Mouse (Mus musculus) Patski (cell line): ENCODE measurements around the gene Ppp4r1. TPM values are rescaled to one million over a fixed set of nuclear protein-coding genes. Genes with fewer than 3 reads are reported as not detected.

Experiments used
- ATAC-seq: fragments of 100-300 bp; one replicate; pipeline ENCODE4 v1.8.0; 2021
- CTCF ChIA-PET: fragments of 350-600 bp; sonication (Branson Sonifier 250); formaldehyde crosslinking; loops from one replicate; lab custom pipeline; 2022; ENCODE audit warnings: inconsistent platforms; lab: Charles Lee
- POLR2A ChIA-PET: fragments of 350-600 bp; sonication (Branson Sonifier 250); formaldehyde crosslinking; loops from one replicate; lab custom pipeline; 2022; ENCODE audit warnings: antibody characterized with exemption, inconsistent platforms; lab: Charles Lee
- DNase-seq: peaks from one replicate; pipeline ENCODE4 v3.0.0-alpha.2; 2011; ENCODE audit warnings: low read depth, low spot score
- H3K27me3 ChIP-seq: fragments of 371-371 bp; one replicate; pipeline ENCODE4 v1.5.1; 2021
- CTCF ChIP-seq: fragments of 100-300 bp; IDR thresholded peaks from one replicate; pipeline ENCODE4 v1.5.1; 2021
- in situ Hi-C: fragments of 300-500 bp; cut with MboI; formaldehyde crosslinking; loops from 3 replicates; pipeline ENCODE4 v1.11.1; 2018; ENCODE audit warnings: low pct_unique_long_range_greater_than_20kb, mixed read lengths
- polyA plus RNA-seq: library from polyadenylated mRNA; unstranded; gene quantifications from one replicate; pipeline ENCODE4 v1.2.3, GENCODE M21; 2021

Gene Ppp4r1
- polyA plus RNA-seq, 1 experiment from 2014 or later: 82.3 TPM

DNA sequence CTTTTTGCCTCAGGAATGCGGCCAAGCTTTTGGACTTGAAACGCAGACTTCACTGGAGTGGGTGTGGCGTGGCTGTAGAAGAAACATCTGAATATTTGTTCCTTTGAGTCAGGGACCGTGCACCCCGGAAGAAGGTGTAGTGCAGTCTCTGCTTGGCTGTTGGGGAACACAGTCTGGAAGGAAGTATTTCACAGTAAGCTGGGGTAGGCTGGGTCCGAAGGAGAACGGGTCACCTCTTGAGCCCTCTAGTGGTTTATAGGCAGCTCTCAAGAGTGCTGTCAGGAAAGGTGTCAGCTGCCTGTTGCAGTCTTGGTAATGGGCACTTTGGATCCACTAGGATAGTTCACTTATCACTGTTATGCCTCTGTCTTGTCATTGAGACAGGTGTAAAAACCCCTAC is 3.9 kb downstream of the Ppp4r1 start:
- no peak for DNase-seq

DNA sequence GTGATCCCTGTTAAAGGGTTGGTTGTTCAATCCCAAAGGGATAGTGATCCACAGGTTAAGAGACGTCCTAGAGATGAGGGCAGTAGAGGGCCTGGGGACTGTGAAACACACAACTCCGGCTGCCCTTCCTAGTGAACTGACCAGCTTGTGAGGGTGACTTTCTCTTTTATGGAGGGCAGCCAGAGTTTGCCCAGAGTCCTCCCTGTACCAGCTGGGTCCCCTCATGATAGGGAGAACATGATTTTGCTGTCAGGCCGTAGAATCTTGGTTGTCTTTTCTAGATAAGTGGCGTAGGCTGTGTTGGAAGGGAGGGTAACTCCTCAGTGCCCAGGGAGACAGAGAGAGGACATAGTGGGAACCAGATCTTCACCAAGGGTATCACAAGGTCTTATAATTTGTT is 4.9 kb downstream of the Ppp4r1 start:
- H3K27me3 ChIP-seq: no peaks in the 10 kb centered on the region
- in situ Hi-C loops: no loop called here
- TF ChIP-seq CTCF: no peak
- ATAC-seq: no peak
- CTCF ChIA-PET: no interaction called here
- POLR2A ChIA-PET: no interaction called here
- no peak for DNase-seq

More for the DNA sequence above, 3.9 kb downstream of the Ppp4r1 start:
- ChIA-PET CTCF (no interaction called here), POLR2A (no interaction called here)
- no peak for ATAC-seq
- TF ChIP-seq CTCF: peak; percentile 23
- no peaks in the 10 kb centered on the region for H3K27me3 ChIP-seq
- in situ Hi-C loops: no loop called here

GRCm38 (mm10) chr17:65788542-65789291 is 6.3 kb downstream of the Ppp4r1 start:
- DNase-seq: no peak
- H3K27me3 ChIP-seq: no peaks in the 10 kb centered on the region
- TF ChIP-seq CTCF: no peak
- in situ Hi-C loops: no loop called here
- no peak for ATAC-seq
- ChIA-PET POLR2A (no interaction called here), CTCF (interaction anchor here (1.4 to 1.6 kb wide), 2 partner anchors 34 to 50 kb away, joined by 4 read pairs; no protein-coding TSS in a partner anchor)

DNA sequence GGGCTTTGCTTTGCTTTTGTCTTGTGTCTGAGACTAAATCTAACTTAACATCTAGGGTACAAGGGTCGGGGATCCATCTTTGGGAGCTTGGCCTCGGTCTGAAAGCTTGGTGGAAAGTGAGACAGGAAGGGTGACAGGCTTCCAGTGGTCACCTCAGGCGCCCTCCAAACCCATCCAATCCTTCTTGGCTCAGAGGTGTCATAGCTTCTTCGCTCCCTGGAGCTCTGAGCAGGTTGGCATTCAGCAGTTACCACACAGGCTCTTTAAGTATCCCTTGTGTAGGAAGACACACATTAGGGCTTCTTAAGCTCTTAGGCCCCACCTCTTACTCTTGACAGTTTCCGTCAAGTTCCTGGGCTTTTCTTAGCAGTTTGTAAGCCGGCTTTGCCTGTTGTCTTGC is 7.2 kb downstream of the Ppp4r1 start:
- in situ Hi-C loops: no loop called here
- ATAC-seq: no peak
- DNase-seq: no peak
- CTCF ChIA-PET: interaction anchor here (1.4 to 1.6 kb wide), 2 partner anchors 33 to 51 kb away, joined by 4 read pairs; no protein-coding TSS in a partner anchor
- H3K27me3 ChIP-seq: no peaks in the 10 kb centered on the region
- POLR2A ChIA-PET: no interaction called here
- no peak for TF ChIP-seq CTCF

DNA sequence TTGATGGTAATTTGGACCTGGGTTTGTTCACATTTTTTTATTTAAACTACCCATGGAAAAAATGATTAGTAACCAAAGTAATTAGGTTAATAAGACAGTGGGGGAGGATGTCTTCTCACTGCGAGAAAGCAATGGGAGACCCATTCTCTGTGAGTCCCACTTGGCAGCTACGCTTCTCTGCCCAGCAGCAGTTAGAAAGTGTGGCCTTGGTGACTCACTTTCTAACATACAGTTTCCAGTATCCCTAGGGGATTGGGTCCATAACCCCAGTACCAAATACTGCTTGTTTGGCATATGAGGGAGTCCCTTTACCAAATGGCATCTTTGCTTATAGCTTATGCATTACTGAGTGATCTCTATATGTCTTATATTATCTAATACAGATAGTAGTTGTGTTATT is 8.8 kb downstream of the Ppp4r1 start:
- in situ Hi-C loops: no loop called here
- TF ChIP-seq CTCF: no peak

DNA sequence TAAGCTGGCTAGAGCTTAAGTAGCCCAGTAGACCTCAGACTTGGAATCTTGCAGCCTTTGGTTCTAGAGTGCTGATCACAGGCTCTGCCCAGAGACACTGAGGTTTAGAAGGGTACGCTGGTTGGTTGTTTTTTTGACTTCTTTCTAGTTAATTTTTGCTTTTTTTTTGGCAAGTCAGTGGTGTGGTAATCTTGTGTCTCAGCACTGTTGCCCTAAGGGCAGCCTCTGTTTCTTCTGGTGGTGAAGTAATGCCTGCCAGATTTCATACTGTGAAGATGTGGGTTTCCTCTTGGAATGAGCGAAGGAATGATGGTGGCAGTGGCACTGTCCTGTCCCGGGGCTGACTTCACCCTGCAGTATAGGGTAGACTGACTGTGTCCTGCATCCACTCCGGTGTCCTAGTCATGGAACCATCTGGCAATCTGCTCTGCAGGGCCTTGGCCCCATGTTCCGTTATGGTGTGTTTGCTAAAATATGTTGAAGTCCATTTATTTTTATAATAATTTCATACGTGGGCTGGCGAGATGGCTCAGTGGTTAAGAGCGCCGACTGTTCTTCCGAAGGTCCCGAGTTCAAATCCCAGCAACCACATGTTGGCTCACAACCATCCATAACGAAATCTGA is 11.0 kb downstream of the Ppp4r1 start:
- ChIA-PET POLR2A (no interaction called here), CTCF (no interaction called here)
- DNase-seq (no peak), ATAC-seq (peak; percentile 72)
- H3K27me3 ChIP-seq: no peaks in the 10 kb centered on the region
- TF ChIP-seq CTCF: no peak
- in situ Hi-C loops: no loop called here

More for the DNA sequence above, 8.8 kb downstream of the Ppp4r1 start:
- ATAC-seq (no peak), DNase-seq (no peak)
- CTCF ChIA-PET: interaction anchor here (0.9 to 1.0 kb wide), 2 partner anchors 28 to 30 kb away, joined by 3 read pairs; no protein-coding TSS in a partner anchor
- POLR2A ChIA-PET: no interaction called here
- no peaks in the 10 kb centered on the region for H3K27me3 ChIP-seq

- ATAC-seq: no peak
- no peaks in the 10 kb centered on the region for H3K27me3 ChIP-seq
- in situ Hi-C loops: no loop called here
- POLR2A ChIA-PET: no interaction called here
- CTCF ChIA-PET: no interaction called here
- no peak for TF ChIP-seq CTCF
- DNase-seq: no peak
These were observed 11.9 kb downstream of the Ppp4r1 start for GRCm38 (mm10) chr17:65794096-65794850.

DNA sequence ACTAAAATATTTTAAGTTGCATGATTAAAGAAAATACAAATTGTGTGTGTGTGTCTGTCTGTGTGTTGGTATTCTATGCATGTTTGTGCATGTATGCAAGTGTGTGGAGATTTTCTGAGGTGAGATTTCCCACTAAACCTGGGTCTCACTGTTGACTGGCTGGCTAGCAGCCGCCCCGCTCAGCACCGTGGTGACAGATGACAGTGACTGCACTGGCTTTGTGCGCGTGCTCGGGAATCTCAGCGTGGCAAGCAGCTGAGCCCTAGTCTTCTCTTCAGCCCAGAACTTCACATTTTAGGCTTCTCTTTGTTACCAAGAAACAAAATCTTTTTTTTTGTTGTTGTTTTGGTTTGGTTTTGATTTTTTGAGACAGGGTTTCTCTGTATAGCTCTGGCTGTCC is 13.7 kb downstream of the Ppp4r1 start:
- in situ Hi-C loops: no loop called here
- ATAC-seq (no peak), DNase-seq (no peak)
- TF ChIP-seq CTCF: no peak
- POLR2A ChIA-PET: no interaction called here
- no peaks in the 10 kb centered on the region for H3K27me3 ChIP-seq
- CTCF ChIA-PET: no interaction called here

DNA sequence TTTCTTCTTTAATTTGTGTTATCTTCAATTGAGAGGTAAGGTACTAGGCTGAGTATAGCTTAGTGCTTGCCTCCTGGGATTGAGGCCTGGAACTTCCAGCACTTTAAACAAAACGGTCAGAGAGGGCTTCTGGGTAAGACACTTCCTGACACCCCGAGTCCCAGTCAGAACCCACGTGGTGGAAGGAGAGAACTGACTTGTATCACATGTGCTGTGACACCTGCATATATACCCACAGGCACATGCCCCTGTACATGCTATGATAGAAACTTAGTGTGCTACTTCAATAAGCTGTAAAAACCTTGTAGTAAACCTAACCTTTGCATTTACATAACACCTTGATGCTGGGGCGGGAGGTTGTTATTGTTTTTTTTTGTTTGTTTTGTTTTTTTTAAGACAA is 16.1 kb downstream of the Ppp4r1 start:
- in situ Hi-C loops: no loop called here
- TF ChIP-seq CTCF: no peak
- CTCF ChIA-PET: interaction anchor here (1.0 kb wide), 1 partner anchor 8 kb away, joined by 3 read pairs; no protein-coding TSS in a partner anchor

DNA sequence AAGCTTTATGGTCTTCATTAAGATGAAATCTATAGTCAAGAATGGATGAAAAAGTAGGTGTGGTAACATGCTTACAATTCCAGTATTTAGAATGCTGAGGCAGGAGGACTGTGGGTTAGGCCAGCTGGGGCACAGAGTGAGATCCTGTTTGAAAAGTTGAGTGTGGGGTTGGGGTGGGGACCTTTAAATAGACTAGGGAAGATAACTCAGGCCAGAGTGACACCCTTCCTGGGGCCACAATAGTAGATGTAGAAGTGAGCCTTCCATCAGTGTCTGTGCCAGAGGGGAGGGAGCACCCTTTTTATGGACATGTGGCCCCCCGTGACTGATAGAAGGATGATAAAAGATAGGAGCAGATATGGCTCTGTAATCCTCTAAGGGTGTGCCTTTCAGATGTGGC is 17.0 kb downstream of the Ppp4r1 start:
- POLR2A ChIA-PET: no interaction called here
- no peak for ATAC-seq
- CTCF ChIA-PET: no interaction called here
- TF ChIP-seq CTCF: no peak
- DNase-seq: no peak
- in situ Hi-C loops: no loop called here
- no peaks in the 10 kb centered on the region for H3K27me3 ChIP-seq

More for the DNA sequence above, 16.1 kb downstream of the Ppp4r1 start:
- POLR2A ChIA-PET: no interaction called here
- DNase-seq (no peak), ATAC-seq (no peak)
- no peaks in the 10 kb centered on the region for H3K27me3 ChIP-seq
